Mouse (Mus musculus): ENCODE results near the gene Gp5. TPM values are rescaled to one million over a fixed set of nuclear protein-coding genes. Genes with fewer than 3 reads are reported as not detected.

Gene Gp5
- polyA plus RNA-seq, 1 experiment from 2014 or later, result 2.3 TPM

DNA sequence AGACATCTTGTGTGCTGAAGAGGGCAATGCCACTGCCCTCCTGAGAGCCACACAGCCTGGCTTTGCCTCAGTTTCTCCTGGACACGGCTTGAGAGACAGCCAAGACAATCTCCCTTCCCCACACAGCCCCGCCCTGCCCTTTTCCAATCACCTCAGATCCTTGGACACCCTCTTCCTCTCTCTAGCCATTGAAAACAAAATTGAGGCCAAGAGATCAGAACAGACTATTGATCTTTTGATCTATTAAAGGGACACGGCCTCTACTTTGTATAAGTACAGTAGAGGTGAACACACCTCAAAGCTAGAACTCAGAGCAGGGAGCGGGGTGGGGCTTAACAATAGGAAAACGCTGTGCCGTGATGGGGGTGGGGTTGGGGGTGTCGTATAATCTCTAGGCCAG lies 52.1 kb downstream of the Gp5 start:
- WGBS, result 86% methylated on average over 7 of the region's 7 CpGs
- no peaks in the 10 kb centered on the region for H3K27me3 ChIP-seq (ENCODE audit: control insufficient read depth, insufficient read depth, low read length)
- no peak overlapping the region for H3K4me2 ChIP-seq
- H3K27ac ChIP-seq (ENCODE audit: low read depth, low read length), result no peak overlapping the region
- no peak for ATAC-seq (ENCODE audit: low FRiP score)
- no peak overlapping the region for H3K4me3 ChIP-seq (ENCODE audit: low read depth, low read length)
- no peak overlapping the region for H3K9ac ChIP-seq (ENCODE audit: low read length)
- DNase-seq (ENCODE audit: low spot score, missing footprints), result no peak
- H3K36me3 ChIP-seq (ENCODE audit: control insufficient read depth, insufficient read depth, low read length), result no peaks in the 10 kb centered on the region
- no peaks in the 10 kb centered on the region for H3K9me3 ChIP-seq (ENCODE audit: control insufficient read depth, low read length)
- H3K4me1 ChIP-seq (ENCODE audit: control insufficient read depth, insufficient read depth, low read length), result no peaks in the 10 kb centered on the region

DNA sequence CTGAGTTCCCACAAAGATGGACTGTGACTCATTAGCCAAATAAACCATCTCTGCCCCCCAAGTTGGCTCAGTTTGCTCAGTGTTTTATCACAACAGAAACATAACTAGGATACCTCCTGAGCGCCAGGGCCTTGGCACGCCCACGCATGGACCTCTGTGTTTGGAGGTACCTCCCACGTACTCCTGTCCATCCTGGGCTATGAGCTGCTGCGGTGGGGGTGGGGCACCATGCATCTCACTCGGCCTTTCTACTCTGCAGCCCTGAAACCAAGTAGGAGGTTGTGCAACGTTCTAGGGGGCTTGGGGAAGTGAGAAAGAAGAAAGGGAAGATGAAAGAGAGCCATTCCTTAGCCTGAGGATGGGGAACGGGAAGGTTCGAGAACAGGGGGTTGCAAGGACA lies 52.9 kb downstream of the Gp5 start:
- WGBS, result 79% methylated on average over 9 of the region's 9 CpGs
- ATAC-seq (ENCODE audit: low FRiP score), result no peak
- no peaks in the 10 kb centered on the region for H3K4me1 ChIP-seq (ENCODE audit: control insufficient read depth, insufficient read depth, low read length)

More for the DNA sequence above, 52.9 kb downstream of the Gp5 start:
- DNase-seq (ENCODE audit: low spot score, missing footprints), result no peak
- no peak overlapping the region for H3K27ac ChIP-seq (ENCODE audit: low read depth, low read length)
- no peaks in the 10 kb centered on the region for H3K27me3 ChIP-seq (ENCODE audit: control insufficient read depth, insufficient read depth, low read length)
- no peak overlapping the region for H3K9ac ChIP-seq (ENCODE audit: low read length)
- H3K36me3 ChIP-seq (ENCODE audit: control insufficient read depth, insufficient read depth, low read length), result no peaks in the 10 kb centered on the region
- no peak overlapping the region for H3K4me2 ChIP-seq
- H3K9me3 ChIP-seq (ENCODE audit: control insufficient read depth, low read length), result no peaks in the 10 kb centered on the region
- H3K4me3 ChIP-seq (ENCODE audit: low read depth, low read length), result no peak overlapping the region

Other genes with a start within 250 kb of the Gp5 start
- gene Hes1, start 246.4 kb downstream of the Gp5 start, polyA plus RNA-seq (2014; fragmentation: Nextera tagmentation; extraction: Ambion mirVana), result 30.4 and 33.6 TPM in 2 replicates
- not detected in 2 replicates for gene Cpn2, start 43.3 kb downstream of the Gp5 start, polyA plus RNA-seq (2014; fragmentation: Nextera tagmentation; extraction: Ambion mirVana)
- gene Lrrc15, start 27.5 kb downstream of the Gp5 start, polyA plus RNA-seq (2014; fragmentation: Nextera tagmentation; extraction: Ambion mirVana), result 0.63 and 0.72 TPM in 2 replicates
- 11.0 and 11.1 TPM in 2 replicates for gene Atp13a3, start 95.2 kb upstream of the Gp5 start, polyA plus RNA-seq (2014; fragmentation: Nextera tagmentation; extraction: Ambion mirVana)
- 26.6 and 27.9 TPM in 2 replicates for gene Tmem44, start 240.1 kb upstream of the Gp5 start, polyA plus RNA-seq (2014; fragmentation: Nextera tagmentation; extraction: Ambion mirVana)